Mouse (Mus musculus) lung, postnatal 0 days (tissue): ENCODE measurements at regions not wholly inside any gene's neighbourhood (a gene's known extent, or its start where the extent isn't known, plus 50 kb on each side); places are given as distances from the start of the nearest gene placed in this dataset.
A peak's percentile ranks its signal among the peaks of the same experiment; 100 is the strongest.

Experiments
- ATAC-seq: fragments of 200-750 bp; cut with Nextera tagmentation; 2 replicates; pipeline ENCODE4 v1.8.0; 2017; ENCODE audit warnings: moderate library complexity
- DNase-seq: peaks from one replicate; pipeline ENCODE4 v3.0.0-alpha.2; 2016; ENCODE audit warnings: low spot score
- H3K27ac ChIP-seq: fragments of 300-500 bp; sonication (generic); 2 replicates; pipeline ENCODE4 v1.5.1; 2014; ENCODE audit warnings: antibody characterized with exemption, mild to moderate bottlenecking, low read length, mixed read lengths
- H3K27me3 ChIP-seq: fragments of 300-500 bp; sonication (generic); replicated peaks from 2 replicates; pipeline ENCODE4 v1.6.1; 2014; ENCODE audit warnings: low read length, mixed read lengths; ENCODE audit not compliant: insufficient read depth
- H3K36me3 ChIP-seq: fragments of 300-500 bp; sonication (generic); 2 replicates; pipeline ENCODE4 v1.6.1; 2014; ENCODE audit warnings: low read length, mixed read lengths; ENCODE audit not compliant: insufficient read depth
- H3K4me1 ChIP-seq: fragments of 300-500 bp; sonication (generic); 2 replicates; pipeline ENCODE4 v1.6.1; 2014; ENCODE audit warnings: antibody characterized with exemption, low read depth, low read length, mixed read lengths; ENCODE audit not compliant: insufficient read depth
- H3K4me2 ChIP-seq: fragments of 300-500 bp; sonication (generic); replicated peaks from 2 replicates; pipeline ENCODE4 v1.6.1; 2014; ENCODE audit warnings: low read depth, mild to moderate bottlenecking, low read length, moderate library complexity, mixed read lengths
- H3K4me3 ChIP-seq: fragments of 300-500 bp; sonication (generic); 2 replicates; pipeline ENCODE4 v1.5.1; 2014; ENCODE audit warnings: low read depth, low read length
- H3K9ac ChIP-seq: fragments of 300-500 bp; sonication (generic); replicated peaks from 2 replicates; pipeline ENCODE4 v1.6.1; 2014; ENCODE audit warnings: low read depth, mild to moderate bottlenecking
- H3K9me3 ChIP-seq: fragments of 300-500 bp; sonication (generic); 2 replicates; pipeline ENCODE4 v1.6.1; 2016; ENCODE audit warnings: low read length, mixed read lengths
- CTCF ChIP-seq: IDR thresholded peaks from 2 replicates; pipeline ENCODE4 v1.5.1; 2016; ENCODE audit warnings: antibody characterized with exemption, mild to moderate bottlenecking
- EP300 ChIP-seq: IDR thresholded peaks from 2 replicates; pipeline ENCODE4 v1.6.1; 2016; ENCODE audit warnings: antibody characterized with exemption, mild to moderate bottlenecking, control low read depth
- WGBS: fragments of 180-500 bp; shearing (Covaris S2); extraction: QIAGEN DNeasy Blood & Tissue Kit; methylation state at CpG from one replicate; pipeline ENCODE4 v1.1.7; 2014; 5-methylcytosine and 5-hydroxymethylcytosine counted together

- 62% methylated on average over 10 of the region's 10 CpGs for WGBS
- H3K9me3 ChIP-seq: no peaks in the 10 kb centered on the region
- H3K36me3 ChIP-seq: no peaks in the 10 kb centered on the region
- TF ChIP-seq CTCF (no peak), EP300 (no peak)
- H3K9ac ChIP-seq: no peak overlapping the region
- DNase-seq: no peak
- H3K4me3 ChIP-seq: no peak overlapping the region
- ATAC-seq: no peak
- H3K27me3 ChIP-seq: no peaks in the 10 kb centered on the region
- H3K4me1 ChIP-seq: no peaks in the 10 kb centered on the region
- H3K4me2 ChIP-seq: no peak overlapping the region
- H3K27ac ChIP-seq: no peak overlapping the region
These were observed 251.6 kb downstream of the Dmrt2 start for GRCm38 (mm10) chr19:25923727-25924384.

DNA sequence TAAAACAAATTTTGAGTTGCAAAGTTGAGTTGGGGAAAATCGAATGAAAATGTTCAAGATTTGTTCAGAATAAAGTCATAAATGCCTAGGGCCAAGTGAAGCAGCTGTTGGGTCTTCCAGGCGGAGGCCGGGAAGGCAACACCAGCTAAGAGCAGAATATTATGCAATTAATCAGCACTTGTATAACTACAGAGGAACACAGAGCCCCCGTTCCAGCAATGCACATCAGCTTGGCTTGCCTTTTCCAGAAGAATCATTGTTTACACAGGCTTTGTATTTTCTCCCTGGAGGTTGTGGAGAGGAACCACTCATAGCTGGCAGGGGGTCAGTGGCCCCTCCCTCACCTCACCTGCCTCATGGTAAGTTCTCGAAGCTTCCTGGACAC is 252.2 kb downstream of the Dmrt2 start:
- Histone ChIP-seq H3K27ac (no peak overlapping the region), H3K27me3 (no peaks in the 10 kb centered on the region), H3K9me3 (no peaks in the 10 kb centered on the region), H3K4me1 (no peaks in the 10 kb centered on the region), H3K4me3 (no peak overlapping the region), H3K36me3 (no peaks in the 10 kb centered on the region), H3K9ac (no peak overlapping the region), H3K4me2 (no peak overlapping the region)
- no peak for TF ChIP-seq CTCF
- TF ChIP-seq EP300: no peak
- DNase-seq: peak; percentile 19
- WGBS: 18% methylated on average over 5 of the region's 5 CpGs
- no peak for ATAC-seq

DNA sequence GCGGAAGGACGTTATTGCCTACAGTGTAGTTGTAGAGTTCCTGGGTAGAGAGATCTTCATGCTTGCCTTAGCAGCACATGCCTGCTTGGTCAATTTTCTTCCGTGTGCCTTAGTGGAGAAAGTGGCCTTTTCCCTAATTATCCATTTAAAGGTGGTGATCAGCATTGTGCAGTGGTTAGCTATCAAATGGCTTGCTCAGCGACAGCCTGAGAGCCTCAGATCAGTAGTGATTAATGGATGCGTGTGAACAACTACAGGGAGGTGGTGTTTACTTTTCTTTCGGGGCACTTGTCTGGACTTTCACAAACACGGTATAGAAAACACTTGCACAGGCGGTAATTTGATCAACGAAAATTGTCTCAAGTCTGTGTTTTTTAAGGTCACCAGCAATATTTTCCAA is 255.0 kb downstream of the Dmrt2 start:
- WGBS: 30% methylated on average over 9 of the region's 9 CpGs
- Histone ChIP-seq H3K4me2 (no peak overlapping the region), H3K4me3 (no peak overlapping the region), H3K27me3 (no peaks in the 10 kb centered on the region), H3K4me1 (no peaks in the 10 kb centered on the region), H3K27ac (no peak overlapping the region), H3K9ac (no peak overlapping the region), H3K36me3 (no peaks in the 10 kb centered on the region), H3K9me3 (no peaks in the 10 kb centered on the region)
- TF ChIP-seq CTCF (no peak), EP300 (no peak)
- ATAC-seq (no peak), DNase-seq (no peak)

- WGBS: 16% methylated on average over 9 of the region's 9 CpGs
- ATAC-seq (no peak), DNase-seq (no peak)
- TF ChIP-seq EP300 (no peak), CTCF (no peak)
- H3K36me3 ChIP-seq: no peaks in the 10 kb centered on the region
- no peak overlapping the region for H3K4me2 ChIP-seq
- no peak overlapping the region for H3K9ac ChIP-seq
- no peak overlapping the region for H3K27ac ChIP-seq
- no peaks in the 10 kb centered on the region for H3K4me1 ChIP-seq
- H3K4me3 ChIP-seq: no peak overlapping the region
- H3K27me3 ChIP-seq: no peaks in the 10 kb centered on the region
- H3K9me3 ChIP-seq: no peaks in the 10 kb centered on the region
These were observed 265.1 kb downstream of the Dmrt2 start for GRCm38 (mm10) chr19:25937343-25937742.

DNA sequence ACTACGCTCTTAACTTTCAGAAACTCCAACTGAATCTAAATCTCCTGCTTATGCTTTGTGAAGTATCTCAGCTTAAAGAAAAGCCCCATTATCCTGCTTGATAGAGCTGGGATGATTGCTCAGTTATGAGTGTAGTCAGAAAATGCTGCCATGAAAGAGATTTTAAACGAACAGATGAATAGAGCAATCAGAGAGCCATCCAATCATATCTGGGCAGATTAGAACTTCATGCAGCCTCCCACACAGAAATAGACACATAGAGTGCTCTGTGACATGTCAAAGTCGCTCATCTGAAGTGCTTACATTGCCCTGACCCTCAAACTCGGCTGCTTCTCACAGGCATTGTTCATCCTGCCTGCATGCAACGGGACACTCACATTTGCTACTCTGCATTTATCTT is 299.0 kb downstream of the Dmrt2 start:
- ATAC-seq (no peak), DNase-seq (no peak)
- Histone ChIP-seq H3K9ac (no peak overlapping the region), H3K4me3 (no peak overlapping the region), H3K4me1 (no peaks in the 10 kb centered on the region), H3K27me3 (no peaks in the 10 kb centered on the region), H3K36me3 (no peaks in the 10 kb centered on the region), H3K9me3 (no peaks in the 10 kb centered on the region), H3K4me2 (no peak overlapping the region), H3K27ac (no peak overlapping the region)
- TF ChIP-seq EP300 (no peak), CTCF (no peak)
- WGBS: 43% methylated on average over 5 of the region's 5 CpGs

GRCm38 (mm10) chr19:25975202-25975601 is 303.0 kb downstream of the Dmrt2 start:
- ATAC-seq (no peak), DNase-seq (no peak)
- Histone ChIP-seq H3K36me3 (no peaks in the 10 kb centered on the region), H3K9me3 (no peaks in the 10 kb centered on the region), H3K4me2 (no peak overlapping the region), H3K4me3 (no peak overlapping the region), H3K27ac (no peak overlapping the region), H3K9ac (no peak overlapping the region), H3K4me1 (no peaks in the 10 kb centered on the region), H3K27me3 (no peaks in the 10 kb centered on the region)
- TF ChIP-seq CTCF (no peak), EP300 (no peak)

- no peaks in the 10 kb centered on the region for H3K36me3 ChIP-seq
- ATAC-seq (no peak), DNase-seq (no peak)
- no peak overlapping the region for H3K4me3 ChIP-seq
- H3K27me3 ChIP-seq: no peaks in the 10 kb centered on the region
- H3K9ac ChIP-seq: no peak overlapping the region
- H3K4me1 ChIP-seq: no peaks in the 10 kb centered on the region
- 74% methylated on average over 4 of the region's 4 CpGs for WGBS
- H3K27ac ChIP-seq: no peak overlapping the region
- no peak for TF ChIP-seq CTCF
- no peak for TF ChIP-seq EP300
- H3K4me2 ChIP-seq: no peak overlapping the region
- no peaks in the 10 kb centered on the region for H3K9me3 ChIP-seq
These were observed 308.1 kb downstream of the Dmrt2 start for GRCm38 (mm10) chr19:25980308-25980707.
